Comparison of ENCODE assay signal across 9 mouse cellular contexts in genomic region chr5:96911550-96912253, GRCm38 (mm10).
A peak's percentile ranks its signal among the peaks of the same experiment; 100 is the strongest.
DNase-seq lines count a peak whose midpoint lies in the region; ATAC-seq lines count a peak whose summit lies in the region.
"Had no signal": no experiment of that assay in that cellular context is flagged by ENCODE, and none has a peak within 500 bp of the region (broad histone marks: within the 10 kb centered on the region; RNA-seq: fewer than 3 reads in every experiment).

No protein-coding gene starts in this region.

- H3K9ac ChIP-seq in midbrain, embryonic 11.5 days (ENCODE audit: low read length), result no peak overlapping the region
- no peak overlapping the region for H3K9ac ChIP-seq in kidney, embryonic 15.5 days
- no peak overlapping the region for H3K9ac ChIP-seq in lung, embryonic 15.5 days
- H3K9ac ChIP-seq: neural tube, embryonic 13.5 days had no signal

- H3K27me3 ChIP-seq in midbrain, embryonic 10.5 days (ENCODE audit: low read depth, poor library complexity, severe bottlenecking), result no peaks in the 10 kb centered on the region
- H3K27me3 ChIP-seq in midbrain, embryonic 11.5 days (ENCODE audit: control insufficient read depth, insufficient read depth, low read length), result no peaks in the 10 kb centered on the region
- no peaks in the 10 kb centered on the region for H3K27me3 ChIP-seq in kidney, embryonic 15.5 days
- no peaks in the 10 kb centered on the region for H3K27me3 ChIP-seq in lung, embryonic 15.5 days
- H3K27me3 ChIP-seq: neural tube, embryonic 13.5 days had no signal

- ATAC-seq in midbrain, embryonic 11.5 days (ENCODE audit: low FRiP score), result no peak
- ATAC-seq in kidney, embryonic 15.5 days (replicated peaks; ENCODE audit: low FRiP score), result peak; percentile 75
- ATAC-seq in lung, embryonic 15.5 days (ENCODE audit: borderline replicate concordance, extremely low read depth, low FRiP score, low TSS enrichment), result peak; percentile 86

- H3K4me1 ChIP-seq in midbrain, embryonic 10.5 days, result 0 out of 2 replicates have a peak, but pooled peaks cover 4% of the 10 kb centered on the region
- no peaks in the 10 kb centered on the region for H3K4me1 ChIP-seq in midbrain, embryonic 11.5 days (ENCODE audit: control insufficient read depth, insufficient read depth, low read length)
- peaks cover 6% of the 10 kb centered on the region; the same call in 1 of the 2 replicates for H3K4me1 ChIP-seq in kidney, embryonic 15.5 days
- peaks cover 16% of the 10 kb centered on the region for H3K4me1 ChIP-seq in lung, embryonic 15.5 days
- H3K4me1 ChIP-seq: neural tube, embryonic 13.5 days had no signal

- 0 out of 2 replicates have a peak overlapping the region, but pooled peaks have one; percentile 28 for H3K27ac ChIP-seq in midbrain, embryonic 10.5 days (replicated peaks)
- H3K27ac ChIP-seq in midbrain, embryonic 11.5 days (ENCODE audit: low read depth, low read length), result no peak overlapping the region
- H3K27ac ChIP-seq in kidney, embryonic 15.5 days, result peak overlapping the region; percentile 62; the same call in 1 of the 2 replicates
- peak overlapping the region; percentile 60 for H3K27ac ChIP-seq in lung, embryonic 15.5 days
- H3K27ac ChIP-seq: neural tube, embryonic 13.5 days had no signal

- no peaks in the 10 kb centered on the region for H3K9me3 ChIP-seq in midbrain, embryonic 10.5 days (replicated peaks)
- no peaks in the 10 kb centered on the region for H3K9me3 ChIP-seq in midbrain, embryonic 11.5 days (ENCODE audit: control insufficient read depth, low read length)
- H3K9me3 ChIP-seq in kidney, embryonic 15.5 days (replicated peaks), result no peaks in the 10 kb centered on the region
- H3K9me3 ChIP-seq in lung, embryonic 15.5 days, result no peaks in the 10 kb centered on the region
- H3K9me3 ChIP-seq: neural tube, embryonic 13.5 days had no signal

- peak; percentile 26 for DNase-seq in midbrain, embryonic 10.5 days (ENCODE audit: low spot score)
- DNase-seq in midbrain, embryonic 11.5 days (ENCODE audit: low spot score, missing footprints), result no peak
- peak; percentile 73 for DNase-seq in brain, adult 2 months (ENCODE audit: low read depth, low spot score)
- peak; percentile 87 to 91 for DNase-seq in heart, adult 9 months (ENCODE audit: low spot score in 2 of 2)
- DNase-seq in right cerebral cortex, postnatal 25 days, result peak; percentile 22
- no peak for DNase-seq in neural tube, embryonic 10.5 days (ENCODE audit: extremely low spot score, low spot score)

- no peak overlapping the region for H3K4me2 ChIP-seq in midbrain, embryonic 11.5 days
- H3K4me2 ChIP-seq in kidney, embryonic 15.5 days, result peak overlapping the region; percentile 26; the same call in 1 of the 2 replicates
- H3K4me2 ChIP-seq in lung, embryonic 15.5 days, result peak overlapping the region; percentile 39
- H3K4me2 ChIP-seq: neural tube, embryonic 13.5 days had no signal

- WGBS in midbrain, embryonic 10.5 days, result 78% methylated on average over 13 of the region's 13 CpGs
- 79% methylated on average over 13 of the region's 13 CpGs for WGBS in midbrain, embryonic 11.5 days
- 60% methylated on average over 13 of the region's 13 CpGs for WGBS in kidney, embryonic 15.5 days
- 36% methylated on average over 13 of the region's 13 CpGs for WGBS in lung, embryonic 15.5 days

- H3K4me3 ChIP-seq in midbrain, embryonic 10.5 days, result no peak overlapping the region
- H3K4me3 ChIP-seq in midbrain, embryonic 11.5 days (ENCODE audit: low read depth, low read length), result no peak overlapping the region
- no peak overlapping the region for H3K4me3 ChIP-seq in kidney, embryonic 15.5 days (replicated peaks)
- H3K4me3 ChIP-seq in lung, embryonic 15.5 days, result no peak overlapping the region
- H3K4me3 ChIP-seq: neural tube, embryonic 13.5 days had no signal

- H3K36me3 ChIP-seq in midbrain, embryonic 10.5 days, result no peaks in the 10 kb centered on the region
- H3K36me3 ChIP-seq in midbrain, embryonic 11.5 days (ENCODE audit: control insufficient read depth, insufficient read depth, low read length), result no peaks in the 10 kb centered on the region
- H3K36me3 ChIP-seq in kidney, embryonic 15.5 days, result no peaks in the 10 kb centered on the region
- H3K36me3 ChIP-seq in lung, embryonic 15.5 days, result no peaks in the 10 kb centered on the region
- H3K36me3 ChIP-seq: neural tube, embryonic 13.5 days had no signal

Comparison
In these comparisons a context has a peak if more than half of its experiments do, and no peak if none do; other contexts are left out.
1. DNase-seq: peak in midbrain, embryonic 10.5 days (single experiment), brain, adult 2 months (single experiment), heart, adult 9 months (2 of 2) and right cerebral cortex, postnatal 25 days (single experiment); none in midbrain, embryonic 11.5 days (single experiment) and neural tube, embryonic 10.5 days (single experiment).